Mouse (Mus musculus) Patski (cell line): ENCODE results near the gene Ufsp1. TPM values are rescaled to one million over a fixed set of nuclear protein-coding genes. Genes with fewer than 3 reads are reported as not detected.
A peak's percentile ranks its signal among the peaks of the same experiment; 100 is the strongest.
"Not testable (repeated sequence)": the region's sequence is repeated elsewhere in the genome, so short reads cannot be mapped to it uniquely, and the experiment has no call there.

Experiments
- ATAC-seq: fragments of 100-300 bp; one replicate; pipeline ENCODE4 v1.8.0; 2021
- CTCF ChIA-PET: fragments of 350-600 bp; sonication (Branson Sonifier 250); formaldehyde crosslinking; loops from one replicate; lab custom pipeline; 2022; ENCODE audit warnings: inconsistent platforms; lab: Charles Lee
- POLR2A ChIA-PET: fragments of 350-600 bp; sonication (Branson Sonifier 250); formaldehyde crosslinking; loops from one replicate; lab custom pipeline; 2022; ENCODE audit warnings: antibody characterized with exemption, inconsistent platforms; lab: Charles Lee
- DNase-seq: peaks from one replicate; pipeline ENCODE4 v3.0.0-alpha.2; 2011; ENCODE audit warnings: low read depth, low spot score
- H3K27me3 ChIP-seq: fragments of 371-371 bp; one replicate; pipeline ENCODE4 v1.5.1; 2021
- CTCF ChIP-seq: fragments of 100-300 bp; IDR thresholded peaks from one replicate; pipeline ENCODE4 v1.5.1; 2021
- in situ Hi-C: fragments of 300-500 bp; cut with MboI; formaldehyde crosslinking; loops from 3 replicates; pipeline ENCODE4 v1.11.1; 2018; ENCODE audit warnings: low pct_unique_long_range_greater_than_20kb, mixed read lengths
- polyA plus RNA-seq: library from polyadenylated mRNA; unstranded; gene quantifications from one replicate; pipeline ENCODE4 v1.2.3, GENCODE M21; 2021

The Ufsp1 gene
- polyA plus RNA-seq, result 13.0 TPM

DNA sequence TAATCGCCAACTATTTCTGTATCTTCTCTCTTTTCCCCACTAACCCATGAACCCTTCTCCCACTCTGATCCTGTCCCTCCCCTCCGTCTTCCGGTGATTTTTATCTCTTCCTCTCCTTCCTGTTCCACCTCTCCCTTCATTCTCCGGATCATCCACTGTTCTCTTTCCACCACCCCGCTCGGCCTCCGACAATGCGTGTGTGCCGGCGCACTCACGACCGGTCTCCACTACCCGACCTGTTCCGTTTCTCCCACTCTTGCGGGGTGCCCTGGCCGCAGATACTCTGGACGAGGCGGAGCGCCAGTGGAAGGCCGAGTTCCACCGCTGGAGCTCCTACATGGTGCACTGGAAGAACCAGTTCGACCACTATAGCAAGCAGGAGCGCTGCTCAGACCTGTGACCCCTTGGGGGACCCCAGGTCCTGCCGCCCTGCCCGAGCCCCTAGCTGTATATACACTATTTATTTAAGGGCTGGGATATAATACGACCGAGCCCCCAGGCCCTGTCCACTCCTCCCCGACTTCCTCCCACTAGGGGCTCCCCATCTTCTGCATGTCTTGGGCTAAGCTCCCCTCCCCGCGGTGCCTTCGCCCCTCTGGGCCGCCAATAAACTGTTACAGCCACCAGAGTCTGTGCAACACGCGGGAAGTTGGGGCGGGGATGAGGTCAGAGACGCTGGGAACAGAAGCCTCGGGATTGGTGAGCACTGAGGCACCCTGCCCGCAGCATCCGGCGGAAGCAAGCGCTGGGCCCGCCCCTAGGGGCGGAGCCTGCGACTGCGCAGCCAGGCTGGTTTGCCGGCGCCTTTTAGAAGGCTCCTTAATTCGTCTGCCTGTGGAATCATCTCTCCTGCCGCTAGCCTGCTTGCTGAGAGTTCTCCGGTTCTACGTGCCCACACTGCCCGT is at the start of gene Ufsp1:
Gene Ufsp1 (plus strand): TSS at position 791 of the 905 bp plus-strand sequence.
- TF ChIP-seq CTCF, result no peak
- ATAC-seq, result peak; percentile 79
- ChIA-PET POLR2A (interaction anchor here (0.6 to 4.7 kb wide), 7 partner anchors 11 to 187 kb away, joined by 3 to 34 read pairs (median 5); partner anchors contain the start of genes Srrt and Trip6), CTCF (interaction anchor here (0.7 to 1.9 kb wide), 4 partner anchors 8 to 208 kb away, joined by 3 to 5 read pairs (median 4); partner anchors contain the start of gene Pop7)
- in situ Hi-C loops, result no loop called here
- DNase-seq, result peak; percentile 89
- no peaks in the 10 kb centered on the region for H3K27me3 ChIP-seq

- ChIA-PET CTCF (no interaction called here), POLR2A (no interaction called here)
- peaks cover 11% of the 10 kb centered on the region for H3K27me3 ChIP-seq
- no peak for ATAC-seq
- in situ Hi-C loops, result no loop called here
- no peak for TF ChIP-seq CTCF
- no peak for DNase-seq
Measured at GRCm38 (mm10) chr5:137263897-137264720, 30.3 kb upstream of the Ufsp1 start.

- CTCF ChIA-PET, result no interaction called here
- DNase-seq (no peak), ATAC-seq (no peak)
- POLR2A ChIA-PET, result no interaction called here
- peaks cover 11% of the 10 kb centered on the region for H3K27me3 ChIP-seq
- no peak for TF ChIP-seq CTCF
- in situ Hi-C loops, result no loop called here
Measured at GRCm38 (mm10) chr5:137264787-137265186, 29.6 kb upstream of the Ufsp1 start.

- in situ Hi-C loops, result no loop called here
- peaks cover 15% of the 10 kb centered on the region for H3K27me3 ChIP-seq
- ChIA-PET CTCF (no interaction called here), POLR2A (no interaction called here)
- no peak for DNase-seq
- TF ChIP-seq CTCF, result no peak
- ATAC-seq, result no peak
Measured at GRCm38 (mm10) chr5:137268131-137268910, 26.1 kb upstream of the Ufsp1 start.

DNA sequence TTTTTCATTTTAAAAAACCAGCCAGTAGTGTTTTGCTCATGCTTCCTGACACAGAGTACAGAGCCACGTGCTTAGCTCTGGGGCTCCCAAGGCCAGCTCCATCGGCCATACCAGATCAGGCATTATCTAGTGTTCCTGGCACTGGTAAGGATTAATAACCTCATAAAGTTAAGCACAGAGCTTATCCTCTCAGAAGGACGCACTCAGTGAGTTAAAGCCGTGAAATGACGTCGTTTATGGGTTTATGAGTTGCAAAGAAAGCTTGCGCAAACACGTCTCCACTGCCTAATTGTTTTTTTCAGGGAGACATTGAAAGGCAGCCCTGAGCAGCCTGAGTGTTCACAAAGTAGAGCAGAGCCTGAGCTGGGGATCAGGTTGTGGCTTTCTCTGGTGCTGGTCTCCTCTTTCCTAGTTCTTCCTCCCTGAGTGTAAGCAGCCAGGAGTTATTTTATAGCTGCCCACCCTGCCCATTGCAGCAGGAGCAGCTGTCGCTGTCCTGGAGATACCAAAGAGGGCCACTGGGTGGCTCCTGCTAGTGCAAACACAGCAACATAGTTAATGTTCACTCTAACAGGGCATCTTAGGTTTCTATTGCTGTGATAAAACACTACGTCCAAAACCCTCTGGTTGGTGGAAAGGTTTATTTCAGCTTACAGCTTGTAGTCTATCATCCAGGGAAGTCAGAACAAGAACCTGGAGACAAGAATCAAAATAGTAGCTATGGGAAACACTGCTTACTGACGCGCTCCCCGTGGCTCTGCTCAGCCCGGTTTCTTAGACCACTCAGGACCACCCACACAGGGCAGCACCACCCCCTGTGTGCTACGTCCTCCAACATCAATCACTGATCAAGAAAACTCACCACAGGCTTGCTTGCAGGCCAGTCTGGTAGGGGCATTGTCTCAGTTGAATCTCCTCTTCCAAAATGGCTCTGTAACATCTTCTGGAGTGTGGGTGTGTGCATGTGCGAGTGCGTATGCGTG is 16.8 kb upstream of the Ufsp1 start:
- ATAC-seq, result peak; percentile 60
- POLR2A ChIA-PET, result no interaction called here
- peaks cover 22% of the 10 kb centered on the region for H3K27me3 ChIP-seq
- CTCF ChIA-PET, result interaction anchor here (0.9 to 1.2 kb wide), 5 partner anchors 8 to 162 kb away, joined by 3 to 4 read pairs (median 3); partner anchors contain the start of gene Ufsp1
- peak; percentile 58 for TF ChIP-seq CTCF
- DNase-seq, result no peak
- in situ Hi-C loops, result no loop called here

- in situ Hi-C loops, POLR2A ChIA-PET, H3K27me3 ChIP-seq, ATAC-seq, DNase-seq: not testable (repeated sequence)
- CTCF ChIA-PET, result interaction anchor here (3.3 kb wide), 1 partner anchor 124 kb away, joined by 11 read pairs; no protein-coding TSS in a partner anchor
Measured at GRCm38 (mm10) chr5:137284411-137284810, 10.0 kb upstream of the Ufsp1 start.

GRCm38 (mm10) chr5:137285045-137285444 is 9.4 kb upstream of the Ufsp1 start:
- POLR2A ChIA-PET, result no interaction called here
- in situ Hi-C loops, result loop anchor here (5.0 kb wide), 1 partner anchor 153 kb away; no protein-coding TSS in a partner anchor
- peaks cover 7% of the 10 kb centered on the region for H3K27me3 ChIP-seq
- DNase-seq, result no peak
- no peak for TF ChIP-seq CTCF
- CTCF ChIA-PET, result interaction anchor here (3.3 kb wide), 1 partner anchor 125 kb away, joined by 11 read pairs; no protein-coding TSS in a partner anchor
- ATAC-seq, result no peak

GRCm38 (mm10) chr5:137285986-137286385 is 8.4 kb upstream of the Ufsp1 start:
- ATAC-seq, result no peak
- in situ Hi-C loops, result loop anchor here (5.0 kb wide), 1 partner anchor 154 kb away; no protein-coding TSS in a partner anchor
- peaks cover 7% of the 10 kb centered on the region for H3K27me3 ChIP-seq
- ChIA-PET CTCF (interaction anchor here (0.8 to 3.3 kb wide), 8 partner anchors 8 to 171 kb away, joined by 3 to 11 read pairs (median 5); partner anchors contain the start of gene Trim56), POLR2A (no interaction called here)
- TF ChIP-seq CTCF, result no peak
- no peak for DNase-seq

- POLR2A ChIA-PET, result no interaction called here
- CTCF ChIA-PET, result interaction anchor here (0.6 to 3.3 kb wide), 12 partner anchors 9 to 171 kb away, joined by 3 to 11 read pairs (median 4); partner anchors contain the start of gene Trim56
- peaks cover 7% of the 10 kb centered on the region for H3K27me3 ChIP-seq
- no peak for TF ChIP-seq CTCF
- DNase-seq (no peak), ATAC-seq (peak; percentile 45)
- in situ Hi-C loops, result loop anchor here (5.0 kb wide), 1 partner anchor 154 kb away; no protein-coding TSS in a partner anchor
Measured at GRCm38 (mm10) chr5:137286655-137287031, 7.8 kb upstream of the Ufsp1 start.
